Mouse (Mus musculus) ES-E14 (cell line): ENCODE results near the gene Myo1h. TPM values are rescaled to one million over a fixed set of nuclear protein-coding genes. Genes with fewer than 3 reads are reported as not detected.

Experiments
- DNase-seq: peaks from one replicate; pipeline ENCODE4 v3.0.0-alpha.2; 2013; ENCODE audit warnings: low read depth, low spot score
- H3K27ac ChIP-seq: 2 replicates; pipeline ENCODE4 v1.5.1; 2012; ENCODE audit warnings: low read depth, mild to moderate bottlenecking, low read length, moderate library complexity, mixed read lengths; ENCODE audit not compliant: poor library complexity, insufficient read depth, severe bottlenecking
- H3K36me3 ChIP-seq: 2 replicates; pipeline ENCODE4 v1.6.1; 2012; ENCODE audit warnings: mild to moderate bottlenecking, low read length, moderate library complexity, mixed read lengths; ENCODE audit not compliant: control insufficient read depth, poor library complexity, insufficient read depth, severe bottlenecking
- H3K4me1 ChIP-seq, 2 experiments: fragments of 150-350 bp in 1 of 2; sonication (generic) in 1 of 2; 2 replicates each; pipeline ENCODE4 v1.6.1; 2012; ENCODE audit warnings: low read length in 2 of 2, mild to moderate bottlenecking in 1 of 2, mixed read lengths in 1 of 2; ENCODE audit not compliant: control insufficient read depth in 2 of 2, insufficient read depth in 2 of 2, poor library complexity in 1 of 2
- H3K4me3 ChIP-seq, 2 experiments: fragments of 150-350 bp in 1 of 2; sonication (generic) in 1 of 2; 2 replicates each; pipeline ENCODE4 v1.5.1; 2012; ENCODE audit warnings: low read length in 2 of 2, low read depth in 1 of 2, mild to moderate bottlenecking in 1 of 2, mixed read lengths in 1 of 2; ENCODE audit not compliant: insufficient read depth in 1 of 2, poor library complexity in 1 of 2, severe bottlenecking in 1 of 2
- H3K9ac ChIP-seq: 2 replicates; pipeline ENCODE4 v1.6.1; 2012; ENCODE audit warnings: low read depth, mild to moderate bottlenecking, low read length, mixed read lengths; ENCODE audit not compliant: poor library complexity, insufficient read depth, severe bottlenecking
- H3K9me3 ChIP-seq: fragments of 150-350 bp; sonication (generic); 2 replicates; pipeline ENCODE4 v1.6.1; 2012; ENCODE audit warnings: low read depth, mild to moderate bottlenecking, low read length; ENCODE audit not compliant: control insufficient read depth, insufficient read depth
- CHD2 ChIP-seq: IDR thresholded peaks from 2 replicates; pipeline ENCODE4 v1.6.1; 2014; ENCODE audit warnings: mild to moderate bottlenecking, low read depth, low read length, inconsistent platforms
- HCFC1 ChIP-seq: IDR thresholded peaks from 2 replicates; pipeline ENCODE4 v1.6.1; 2012; ENCODE audit warnings: low read length, inconsistent platforms, borderline replicate concordance; ENCODE audit not compliant: insufficient read depth
- MAFK ChIP-seq: IDR thresholded peaks from 2 replicates; pipeline ENCODE4 v1.6.1; 2014; ENCODE audit warnings: mild to moderate bottlenecking, low read depth, low read length, inconsistent platforms; ENCODE audit not compliant: insufficient read depth
- ZC3H11A ChIP-seq: IDR thresholded peaks from 2 replicates; pipeline ENCODE4 v1.6.1; 2012; ENCODE audit warnings: low read depth, mild to moderate bottlenecking, inconsistent platforms, low read length, borderline replicate concordance
- ZNF384 ChIP-seq: IDR thresholded peaks from 2 replicates; pipeline ENCODE4 v1.6.1; 2012; ENCODE audit warnings: low read depth, low read length, inconsistent platforms
- in situ Hi-C, 2 experiments: fragments of 600-800 bp; cut with MboI; formaldehyde crosslinking; loops; one replicate each; pipeline ENCODE4 v1.15.1; 2025; ENCODE audit warnings: low sequenced_read_pairs in 2 of 2, inconsistent platforms in 1 of 2; ENCODE audit not compliant: unreplicated experiment in 2 of 2
- total RNA-seq: library from RNA; depleted of rRNA; stranded (reverse); fragments of 300-350 nt; gene quantifications from 2 replicates; pipeline ENCODE4 v1.2.3, GENCODE M21; 2012

Gene Myo1h
- total RNA-seq, 1 experiment = 5.6 TPM

DNA sequence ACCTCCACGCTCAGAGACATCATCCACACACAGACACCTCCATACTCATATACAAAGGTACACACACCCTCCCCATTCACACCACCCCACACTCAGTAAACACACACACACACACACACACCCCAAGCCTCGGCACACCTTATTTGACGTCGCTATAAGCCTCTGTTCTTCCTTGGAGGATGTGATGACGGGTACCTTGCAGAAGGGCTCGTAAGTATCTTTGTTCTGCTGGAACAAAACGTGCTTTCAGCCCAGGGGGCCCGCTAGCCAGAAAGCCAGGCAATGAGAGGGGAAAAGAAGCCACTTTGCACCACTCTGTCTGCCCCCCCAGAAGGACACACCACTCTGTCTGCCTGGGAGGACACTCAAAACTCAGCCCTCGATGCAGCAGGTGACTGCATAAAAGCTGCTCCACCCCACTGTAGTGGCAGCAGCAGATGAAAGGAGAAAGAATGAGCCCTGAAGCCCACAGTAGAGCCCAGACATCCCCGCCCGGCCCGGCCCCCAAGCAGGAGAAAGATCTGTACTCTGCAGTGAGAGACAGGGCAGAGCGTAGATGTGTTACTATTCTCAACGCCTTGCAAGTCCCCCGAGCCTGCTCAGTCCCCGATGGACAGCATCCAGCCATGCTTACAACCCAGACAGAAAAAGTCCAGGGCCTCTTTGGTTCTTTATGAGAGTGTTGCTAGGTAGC is 80.0 kb downstream of the Myo1h start:
- H3K4me3 ChIP-seq = no peak overlapping the region
- in situ Hi-C loops = no loop called here
- no peak overlapping the region for H3K9ac ChIP-seq
- peaks cover 51% of the 10 kb centered on the region for H3K36me3 ChIP-seq
- no peak overlapping the region for H3K27ac ChIP-seq
- no peak for TF ChIP-seq ZC3H11A
- TF ChIP-seq CHD2 = no peak
- no peak for TF ChIP-seq MAFK
- no peak for TF ChIP-seq HCFC1
- no peak for TF ChIP-seq ZNF384
- no peaks in the 10 kb centered on the region for H3K9me3 ChIP-seq
- H3K4me1 ChIP-seq = peaks cover 0 to 17% of the 10 kb centered on the region in 2 experiments; a peak in 2 of 4 replicates
- no peak for DNase-seq

DNA sequence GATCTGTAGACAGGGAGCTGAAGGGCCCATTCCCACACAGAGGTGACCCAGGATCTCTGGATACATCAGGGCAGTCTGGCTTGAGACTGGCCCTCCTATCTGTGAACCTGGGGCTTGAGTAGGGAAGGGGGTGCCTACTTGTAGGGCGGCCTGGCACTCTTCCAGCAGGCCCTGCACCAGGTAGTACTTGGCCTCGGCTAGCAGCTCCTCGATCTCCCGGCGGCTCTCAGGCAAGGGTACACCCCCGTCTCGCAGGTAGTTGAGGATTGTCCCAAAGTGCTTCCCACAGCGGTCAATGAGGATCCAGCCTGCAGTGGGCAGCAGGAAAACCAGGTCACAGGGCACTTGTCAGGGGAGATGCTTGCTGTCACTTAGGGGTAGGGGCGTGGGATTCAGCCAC is 81.0 kb downstream of the Myo1h start:
- in situ Hi-C loops = no loop called here
- Histone ChIP-seq H3K36me3 (peaks cover 56% of the 10 kb centered on the region), H3K4me3 (no peak overlapping the region), H3K4me1 (peaks cover 2 to 26% of the 10 kb centered on the region in 2 experiments; a peak in 2 of 4 replicates), H3K27ac (no peak overlapping the region), H3K9me3 (no peaks in the 10 kb centered on the region), H3K9ac (no peak overlapping the region)
- no peak for DNase-seq
- TF ChIP-seq ZNF384 (no peak), MAFK (no peak), HCFC1 (no peak), ZC3H11A (no peak), CHD2 (no peak)

DNA sequence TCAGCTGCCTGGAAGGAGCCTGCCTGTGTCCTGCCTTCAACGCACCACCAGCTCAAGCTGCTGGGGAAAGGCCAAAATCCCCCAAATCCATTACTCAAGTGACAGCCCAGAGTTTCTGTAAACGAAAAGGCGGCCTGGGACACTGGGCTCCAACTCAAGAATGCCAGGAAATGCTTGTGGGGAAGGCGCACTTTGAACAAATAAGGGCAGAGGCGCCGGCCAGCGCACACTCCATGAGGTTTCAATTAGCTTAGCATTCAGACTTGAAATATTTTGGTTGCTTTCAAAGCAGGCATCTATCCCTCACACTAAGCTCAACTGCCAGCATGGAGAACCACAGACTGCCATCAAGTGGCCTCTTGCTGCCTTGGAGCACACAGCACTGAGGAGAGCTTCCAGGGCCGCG is 81.4 kb downstream of the Myo1h start:
- H3K4me3 ChIP-seq = no peak overlapping the region
- H3K9ac ChIP-seq = no peak overlapping the region
- in situ Hi-C loops = no loop called here
- no peak overlapping the region for H3K27ac ChIP-seq
- DNase-seq = no peak
- peaks cover 56% of the 10 kb centered on the region for H3K36me3 ChIP-seq
- TF ChIP-seq MAFK = no peak
- no peak for TF ChIP-seq ZNF384
- no peak for TF ChIP-seq ZC3H11A
- TF ChIP-seq HCFC1 = no peak
- no peak for TF ChIP-seq CHD2
- H3K4me1 ChIP-seq = peaks cover 2 to 28% of the 10 kb centered on the region in 2 experiments; a peak in 2 of 4 replicates
- no peaks in the 10 kb centered on the region for H3K9me3 ChIP-seq

DNA sequence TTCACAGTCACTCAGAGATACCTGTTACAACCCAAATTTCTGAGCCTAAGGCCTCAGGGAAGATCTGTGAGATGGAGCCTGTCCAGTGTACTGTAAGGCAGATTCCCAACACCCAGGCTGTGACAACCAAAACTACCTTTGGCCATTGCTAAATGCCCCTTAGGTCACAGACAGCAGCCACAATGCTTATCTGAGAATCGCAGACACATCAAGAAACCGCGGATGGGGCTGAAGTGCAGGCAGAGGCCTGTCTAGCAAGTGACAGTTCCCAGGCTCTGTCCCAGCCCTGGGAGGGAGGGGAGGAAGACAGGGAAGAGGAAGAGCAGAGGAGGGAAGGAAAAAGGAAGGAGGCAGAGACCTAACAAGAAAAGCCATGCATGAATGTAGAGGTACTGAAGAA is 82.4 kb downstream of the Myo1h start:
- Histone ChIP-seq H3K36me3 (peaks cover 53% of the 10 kb centered on the region), H3K27ac (no peak overlapping the region), H3K9ac (no peak overlapping the region), H3K4me1 (peaks cover 2 to 32% of the 10 kb centered on the region in 2 experiments; a peak in 2 of 4 replicates), H3K4me3 (no peak overlapping the region), H3K9me3 (no peaks in the 10 kb centered on the region)
- TF ChIP-seq ZNF384 (no peak), CHD2 (no peak)
- in situ Hi-C loops = no loop called here
- no peak for DNase-seq
